Mouse (Mus musculus) forebrain, embryonic 11.5 days (tissue): Measurements from ENCODE around the gene Gramd2. TPM values are rescaled to one million over a fixed set of nuclear protein-coding genes. Genes with fewer than 3 reads are reported as not detected.

ENCODE experiments used
- ATAC-seq: fragments of 200-750 bp; cut with Nextera tagmentation; replicated peaks from 2 replicates; pipeline ENCODE4 v1.8.0; 2017; ENCODE audit warnings: moderate TSS enrichment; ENCODE audit not compliant: low FRiP score
- DNase-seq: peaks from one replicate; pipeline ENCODE4 v3.0.0-alpha.2; 2017; ENCODE audit warnings: low spot score
- H3K27ac ChIP-seq: fragments of 300-500 bp; sonication (generic); 2 replicates; pipeline ENCODE4 v1.5.1; 2014; ENCODE audit warnings: low read depth, low read length
- H3K27me3 ChIP-seq: fragments of 300-500 bp; sonication (generic); 2 replicates; pipeline ENCODE4 v1.6.1; 2014; ENCODE audit warnings: mild to moderate bottlenecking, low read length, mixed read lengths; ENCODE audit not compliant: control insufficient read depth, insufficient read depth
- H3K36me3 ChIP-seq: fragments of 300-500 bp; sonication (generic); 2 replicates; pipeline ENCODE4 v1.6.1; 2014; ENCODE audit warnings: mild to moderate bottlenecking, low read length, moderate library complexity, mixed read lengths; ENCODE audit not compliant: control insufficient read depth, insufficient read depth
- H3K4me1 ChIP-seq: fragments of 300-500 bp; sonication (generic); replicated peaks from 2 replicates; pipeline ENCODE4 v1.6.1; 2014; ENCODE audit warnings: low read length, mixed read lengths; ENCODE audit not compliant: control insufficient read depth, insufficient read depth
- H3K4me2 ChIP-seq: fragments of 300-500 bp; sonication (generic); 2 replicates; pipeline ENCODE4 v1.6.1; 2014; ENCODE audit warnings: low read depth, mild to moderate bottlenecking, low read length, moderate library complexity, mixed read lengths; ENCODE audit not compliant: severe bottlenecking
- H3K4me3 ChIP-seq: fragments of 300-500 bp; sonication (generic); 2 replicates; pipeline ENCODE4 v1.5.1; 2014; ENCODE audit warnings: low read depth, low read length
- H3K9ac ChIP-seq: fragments of 300-500 bp; sonication (generic); 2 replicates; pipeline ENCODE4 v1.6.1; 2014; ENCODE audit warnings: low read length
- H3K9me3 ChIP-seq: fragments of 300-500 bp; sonication (generic); 2 replicates; pipeline ENCODE4 v1.6.1; 2016; ENCODE audit warnings: low read length, mixed read lengths; ENCODE audit not compliant: control insufficient read depth
- WGBS: fragments of 180-500 bp; shearing (Covaris S2); extraction: QIAGEN DNeasy Blood & Tissue Kit; methylation state at CpG from one replicate; pipeline ENCODE4 v1.1.7; 2014; 5-methylcytosine and 5-hydroxymethylcytosine counted together
- polyA plus RNA-seq: library from polyadenylated mRNA; unstranded; fragments of >200 nt; fragmentation: Nextera tagmentation; extraction: Ambion mirVana; gene quantifications from 2 replicates; pipeline ENCODE4 v1.2.1, GENCODE M21; 2014

Gene Gramd2
- polyA plus RNA-seq, 1 experiment from 2014 or later = 0.48 TPM

DNA sequence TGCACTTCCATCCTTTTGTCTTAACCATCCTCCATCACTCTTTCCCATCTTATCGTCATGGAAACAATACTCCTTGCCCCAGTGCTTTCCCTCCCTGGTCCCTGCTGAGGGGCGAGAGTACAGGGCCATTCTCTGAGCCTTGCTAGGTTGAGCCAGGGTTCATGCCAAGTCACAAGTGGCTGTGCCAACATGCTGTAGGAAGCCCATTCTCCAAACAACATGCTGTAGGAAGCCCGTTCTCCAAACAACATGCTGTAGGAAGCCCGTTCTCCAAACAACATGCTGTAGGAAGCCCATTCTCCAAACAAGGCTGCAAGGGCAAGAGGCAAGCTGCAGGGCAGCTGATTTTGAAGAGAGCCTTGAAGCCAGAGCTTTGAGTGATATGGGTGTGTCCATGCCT, 38.3 kb downstream of the Gramd2 start:
- WGBS = 93% methylated on average over 4 of the region's 4 CpGs
- no peaks in the 10 kb centered on the region for H3K36me3 ChIP-seq
- H3K4me1 ChIP-seq = no peaks in the 10 kb centered on the region
- ATAC-seq (no peak), DNase-seq (no peak)
- H3K27ac ChIP-seq = no peak overlapping the region
- no peaks in the 10 kb centered on the region for H3K27me3 ChIP-seq
- H3K4me2 ChIP-seq = no peak overlapping the region
- no peaks in the 10 kb centered on the region for H3K9me3 ChIP-seq
- H3K9ac ChIP-seq = no peak overlapping the region
- H3K4me3 ChIP-seq = no peak overlapping the region

DNA sequence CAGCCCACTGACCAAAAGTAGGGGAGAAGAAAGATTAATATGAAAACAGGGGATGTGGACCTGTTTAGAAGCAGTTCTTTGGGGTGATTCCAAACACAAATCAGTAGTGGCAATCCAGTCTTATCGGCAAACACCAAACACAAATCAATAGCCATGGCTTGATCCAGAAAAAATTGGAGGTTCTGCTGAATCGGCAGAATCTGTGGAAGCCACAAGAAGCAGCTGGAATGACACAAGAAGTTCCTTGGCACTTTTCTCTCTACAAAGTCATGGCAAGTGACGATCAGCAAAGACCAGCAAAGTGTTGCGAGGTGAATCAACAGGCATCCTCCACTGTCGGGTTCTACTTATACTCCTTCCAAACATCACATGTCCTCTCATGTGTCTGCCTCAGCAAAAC, 41.2 kb downstream of the Gramd2 start:
- H3K9ac ChIP-seq = no peak overlapping the region

DNA sequence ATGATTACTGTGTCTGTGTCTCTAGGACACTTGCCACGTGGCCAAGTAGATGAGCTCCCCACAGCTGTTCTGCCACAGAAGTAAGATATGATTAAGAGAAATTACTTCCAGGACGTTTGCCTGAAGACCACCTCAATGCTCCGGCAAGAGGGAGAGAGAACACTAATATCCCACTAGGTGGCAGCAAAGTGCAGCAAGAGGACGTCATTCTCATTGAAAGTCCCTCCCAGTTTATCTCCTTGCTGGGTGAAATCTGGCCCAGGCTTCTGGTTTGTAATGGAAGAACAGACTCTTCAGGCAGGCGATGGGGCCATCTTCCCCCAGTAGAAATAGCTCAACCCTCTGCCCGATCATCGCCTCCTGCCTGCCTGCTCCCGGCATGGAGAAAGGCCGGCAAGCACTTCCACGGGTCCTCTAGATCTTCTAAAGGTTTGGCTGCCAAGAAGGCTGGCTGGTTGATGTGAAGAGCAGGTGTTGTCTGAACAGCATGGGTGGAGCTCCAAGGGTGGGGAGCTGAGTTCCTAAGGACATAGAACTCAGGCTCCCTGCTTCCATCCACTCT, 43.2 kb downstream of the Gramd2 start:
- Histone ChIP-seq H3K4me1 (peaks cover 3% of the 10 kb centered on the region; the same call in 1 of the 2 replicates), H3K9me3 (no peaks in the 10 kb centered on the region), H3K9ac (peak overlapping the region; percentile 41; the same call in 1 of the 2 replicates), H3K27ac (no peak overlapping the region), H3K36me3 (no peaks in the 10 kb centered on the region), H3K4me3 (no peak overlapping the region), H3K27me3 (no peaks in the 10 kb centered on the region), H3K4me2 (no peak overlapping the region)
- no peak for ATAC-seq
- WGBS = 19% methylated on average over 10 of the region's 10 CpGs
- peak; percentile 75 for DNase-seq

More for the DNA sequence above, 41.2 kb downstream of the Gramd2 start:
- no peaks in the 10 kb centered on the region for H3K27me3 ChIP-seq
- no peak for ATAC-seq
- peaks cover 3% of the 10 kb centered on the region; the same call in 1 of the 2 replicates for H3K4me1 ChIP-seq
- no peak overlapping the region for H3K4me3 ChIP-seq
- no peak for DNase-seq
- H3K36me3 ChIP-seq = no peaks in the 10 kb centered on the region
- WGBS = 89% methylated on average over 5 of the region's 5 CpGs
- H3K27ac ChIP-seq = no peak overlapping the region
- no peak overlapping the region for H3K4me2 ChIP-seq
- H3K9me3 ChIP-seq = no peaks in the 10 kb centered on the region

DNA sequence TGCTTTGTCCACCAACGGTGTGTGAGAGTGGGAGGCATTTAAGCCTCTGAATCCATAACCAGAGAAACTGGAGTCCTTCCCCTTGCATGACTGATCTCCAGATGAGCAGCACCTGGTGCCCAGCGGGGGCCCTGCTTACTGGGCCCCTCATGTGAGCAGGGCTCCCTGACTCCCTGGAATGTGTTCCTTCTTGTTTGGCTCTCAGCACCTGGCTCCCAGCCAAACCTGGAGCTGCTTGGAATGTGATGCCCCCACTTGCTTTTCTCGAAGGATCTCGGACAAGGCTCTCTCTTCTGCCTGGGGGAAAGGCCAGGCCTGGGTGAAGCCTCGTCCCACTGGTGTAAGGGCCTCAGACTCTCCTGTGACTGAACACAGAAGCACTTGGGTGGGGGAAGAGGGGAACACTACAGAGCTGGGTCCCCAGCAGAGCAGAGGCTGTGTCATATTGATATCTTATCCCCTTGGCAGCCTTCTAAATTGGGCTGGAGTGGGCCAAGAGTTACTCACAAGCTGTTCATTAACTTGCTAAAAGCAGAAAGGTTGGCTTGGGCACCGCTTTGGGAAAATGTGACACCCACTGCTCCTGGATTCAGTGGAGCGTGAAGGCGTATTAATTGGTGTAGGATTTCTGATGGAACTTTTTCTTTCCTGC, 44.0 kb downstream of the Gramd2 start:
- WGBS = 73% methylated on average over 8 of the region's 8 CpGs

DNA sequence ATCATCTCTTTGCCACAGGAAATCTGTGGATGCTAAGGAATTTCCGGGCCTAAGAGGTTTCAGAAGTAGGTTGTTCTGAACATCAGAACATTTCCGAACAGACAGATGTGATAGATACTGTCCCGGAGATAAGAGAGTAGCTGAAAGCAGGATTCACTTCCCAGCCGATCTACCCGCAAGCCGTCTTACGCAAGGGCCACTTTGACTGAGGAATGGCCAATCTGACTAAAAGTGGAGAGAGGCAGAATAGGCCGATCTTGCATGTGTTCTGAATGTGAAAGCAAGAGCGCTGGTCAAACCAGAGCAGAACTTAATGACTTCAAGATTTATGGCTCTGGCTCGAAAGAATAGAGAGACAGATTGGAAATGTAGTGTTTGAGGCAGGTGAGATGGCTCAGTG, 45.6 kb downstream of the Gramd2 start:
- no peaks in the 10 kb centered on the region for H3K9me3 ChIP-seq
- H3K27ac ChIP-seq = no peak overlapping the region

More for the DNA sequence above, 44.0 kb downstream of the Gramd2 start:
- DNase-seq (no peak), ATAC-seq (no peak)
- Histone ChIP-seq H3K36me3 (no peaks in the 10 kb centered on the region), H3K27ac (no peak overlapping the region), H3K4me2 (no peak overlapping the region), H3K9ac (no peak overlapping the region), H3K27me3 (no peaks in the 10 kb centered on the region), H3K4me3 (no peak overlapping the region), H3K4me1 (peaks cover 3% of the 10 kb centered on the region; the same call in 1 of the 2 replicates), H3K9me3 (no peaks in the 10 kb centered on the region)

DNA sequence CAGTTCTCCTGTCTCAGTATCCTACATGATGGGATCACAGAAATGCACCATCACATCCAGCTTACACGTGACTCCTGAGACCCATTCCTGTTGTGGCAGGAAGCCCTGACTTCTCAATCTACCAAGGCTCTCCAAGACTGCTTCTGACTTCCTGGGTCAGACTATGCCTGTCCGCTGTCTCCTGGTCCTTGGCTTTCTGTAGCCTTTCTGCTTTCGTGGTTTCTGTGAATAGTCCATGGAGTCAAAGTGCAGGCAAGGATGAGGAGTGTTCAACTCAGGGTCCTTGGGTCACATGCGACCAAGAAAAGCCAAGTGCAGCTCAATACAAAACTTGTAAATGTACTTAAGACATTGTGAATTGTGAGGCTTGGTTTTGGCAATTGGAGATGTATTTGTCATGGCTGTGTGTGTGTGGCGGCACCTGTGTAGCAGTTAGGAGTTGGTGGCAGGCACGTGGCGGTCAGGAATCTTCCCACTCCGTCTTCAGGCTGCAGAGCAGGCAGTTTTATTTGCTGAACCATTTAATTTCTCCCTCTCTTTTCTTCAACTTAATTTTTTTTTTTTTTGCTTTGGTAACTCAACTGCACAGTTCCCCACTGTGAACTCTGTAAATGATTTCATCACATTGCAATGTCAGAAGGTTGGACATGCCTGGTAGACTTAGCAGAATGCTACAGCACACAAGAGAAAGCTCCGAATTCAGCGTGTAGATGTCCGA, 47.8 kb downstream of the Gramd2 start:
- Histone ChIP-seq H3K27ac (no peak overlapping the region), H3K9ac (no peak overlapping the region), H3K4me3 (no peak overlapping the region), H3K9me3 (no peaks in the 10 kb centered on the region), H3K36me3 (no peaks in the 10 kb centered on the region), H3K4me1 (peaks cover 3% of the 10 kb centered on the region; the same call in 1 of the 2 replicates), H3K27me3 (no peaks in the 10 kb centered on the region), H3K4me2 (no peak overlapping the region)
- no peak for ATAC-seq
- no peak for DNase-seq
- WGBS = 86% methylated on average over 11 of the region's 11 CpGs

More for the DNA sequence above, 45.6 kb downstream of the Gramd2 start:
- 92% methylated on average over 10 of the region's 10 CpGs for WGBS
- no peaks in the 10 kb centered on the region for H3K27me3 ChIP-seq
- ATAC-seq (no peak), DNase-seq (no peak)
- no peaks in the 10 kb centered on the region for H3K36me3 ChIP-seq
- peaks cover 3% of the 10 kb centered on the region; the same call in 1 of the 2 replicates for H3K4me1 ChIP-seq
- no peak overlapping the region for H3K4me2 ChIP-seq
- H3K9ac ChIP-seq = no peak overlapping the region
- H3K4me3 ChIP-seq = no peak overlapping the region

DNA sequence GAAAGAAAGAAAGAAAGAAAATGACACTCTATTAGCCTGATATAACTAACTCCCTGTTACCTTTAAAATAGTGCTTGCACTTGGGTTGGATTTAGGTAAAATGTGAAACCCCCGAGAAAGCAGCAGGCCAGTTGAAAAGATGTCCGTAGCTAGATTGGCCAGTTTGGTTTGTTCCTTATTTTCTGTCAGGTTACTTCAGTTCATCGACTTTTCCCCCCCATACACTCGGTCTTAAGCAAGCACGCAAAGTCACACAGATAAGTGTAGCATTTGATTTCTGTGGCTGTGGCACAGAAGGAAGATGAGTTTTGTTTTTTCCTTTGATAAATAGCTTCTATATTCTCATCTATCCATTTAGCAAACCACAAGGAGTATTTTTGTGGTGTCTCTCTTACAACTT, 51.2 kb downstream of the Gramd2 start:
- H3K9me3 ChIP-seq = no peaks in the 10 kb centered on the region
- 96% methylated on average over 5 of the region's 5 CpGs for WGBS
- no peaks in the 10 kb centered on the region for H3K4me1 ChIP-seq
- DNase-seq (no peak), ATAC-seq (no peak)
- no peak overlapping the region for H3K27ac ChIP-seq
- H3K27me3 ChIP-seq = no peaks in the 10 kb centered on the region
- H3K4me2 ChIP-seq = no peak overlapping the region
- no peak overlapping the region for H3K4me3 ChIP-seq
- H3K36me3 ChIP-seq = no peaks in the 10 kb centered on the region
- no peak overlapping the region for H3K9ac ChIP-seq

DNA sequence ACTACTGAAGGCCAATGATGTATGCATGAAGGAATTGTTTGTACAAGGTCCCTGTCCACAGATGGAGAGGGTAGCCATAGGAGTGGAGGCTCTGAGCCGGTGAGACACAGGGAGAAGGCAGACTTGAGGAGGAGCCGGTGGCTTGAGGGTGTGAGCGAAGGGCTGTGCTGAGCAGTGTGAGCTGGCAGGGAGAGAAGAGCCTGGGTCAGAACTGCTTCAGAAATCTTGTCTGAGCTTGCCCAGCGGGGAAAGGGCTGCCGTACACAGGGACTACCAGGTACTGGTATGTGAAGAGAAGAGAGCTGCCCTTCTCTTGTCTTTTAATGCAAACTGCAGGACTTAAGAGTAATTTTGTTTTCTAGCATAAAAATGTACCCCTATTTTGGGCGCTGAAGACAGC, 53.1 kb downstream of the Gramd2 start:
- no peaks in the 10 kb centered on the region for H3K9me3 ChIP-seq
- DNase-seq (no peak), ATAC-seq (no peak)
- H3K27me3 ChIP-seq = no peaks in the 10 kb centered on the region
- H3K27ac ChIP-seq = no peak overlapping the region
- H3K9ac ChIP-seq = no peak overlapping the region
- H3K4me2 ChIP-seq = no peak overlapping the region
- H3K4me3 ChIP-seq = no peak overlapping the region
- WGBS = 85% methylated on average over 6 of the region's 6 CpGs
- no peaks in the 10 kb centered on the region for H3K4me1 ChIP-seq
- no peaks in the 10 kb centered on the region for H3K36me3 ChIP-seq
